Mouse (Mus musculus) right cerebral cortex, postnatal 10 days (tissue): ENCODE data around the gene Gm2022.
"Not testable (repeated sequence)": the region's sequence is repeated elsewhere in the genome, so short reads cannot be mapped to it uniquely, and the experiment has no call there.

ENCODE experiments used
- DNase-seq, 2 experiments: peaks; one replicate each; pipeline ENCODE4 v3.0.0; 2021; ENCODE audit warnings: low spot score in 2 of 2

Gm2022 gene

DNA sequence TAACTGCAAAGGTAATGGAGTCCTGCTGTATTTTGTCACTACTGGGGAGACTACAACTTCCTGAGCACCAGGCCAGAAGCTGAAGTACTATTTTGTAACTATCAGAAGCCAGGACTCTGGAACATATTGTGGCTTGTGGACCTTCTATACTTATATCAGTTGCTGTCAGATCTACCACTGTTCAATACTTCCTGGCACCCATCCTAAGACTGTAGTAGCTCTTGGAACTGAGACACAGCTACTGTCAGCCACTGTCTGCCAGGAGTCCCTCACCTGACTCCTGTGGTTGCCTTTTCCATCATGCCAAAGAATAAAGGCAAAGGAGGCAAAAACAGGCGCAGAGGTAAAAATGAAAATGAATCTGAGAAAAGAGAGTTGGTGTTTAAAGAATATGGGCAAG, at the start of gene Gm2022:
Gene Gm2022, plus strand, starts transcription at position 301 of the 400 bp plus-strand sequence.
- not testable (repeated sequence) for DNase-seq

GRCm38 (mm10) chr12:87850657-87851056, 44.5 kb upstream of the Gm2022 start:
- DNase-seq: not testable (repeated sequence)

GRCm38 (mm10) chr12:87856067-87856466, 39.1 kb upstream of the Gm2022 start:
- DNase-seq: not testable (repeated sequence)

GRCm38 (mm10) chr12:87861740-87862692, 33.2 kb upstream of the Gm2022 start:
- DNase-seq: peak in 1 of 2 experiments; percentile 22

GRCm38 (mm10) chr12:87863638-87864037, 31.5 kb upstream of the Gm2022 start:
- DNase-seq: not testable (repeated sequence)

- DNase-seq: not testable (repeated sequence)
Measured at GRCm38 (mm10) chr12:87864048-87864447, 31.1 kb upstream of the Gm2022 start.

GRCm38 (mm10) chr12:87873772-87874171, 21.4 kb upstream of the Gm2022 start, which contains the start of gene Gm2016:
TSS of gene Gm2016 (plus strand) at chr12:87874072.
- DNase-seq: not testable (repeated sequence)

DNA sequence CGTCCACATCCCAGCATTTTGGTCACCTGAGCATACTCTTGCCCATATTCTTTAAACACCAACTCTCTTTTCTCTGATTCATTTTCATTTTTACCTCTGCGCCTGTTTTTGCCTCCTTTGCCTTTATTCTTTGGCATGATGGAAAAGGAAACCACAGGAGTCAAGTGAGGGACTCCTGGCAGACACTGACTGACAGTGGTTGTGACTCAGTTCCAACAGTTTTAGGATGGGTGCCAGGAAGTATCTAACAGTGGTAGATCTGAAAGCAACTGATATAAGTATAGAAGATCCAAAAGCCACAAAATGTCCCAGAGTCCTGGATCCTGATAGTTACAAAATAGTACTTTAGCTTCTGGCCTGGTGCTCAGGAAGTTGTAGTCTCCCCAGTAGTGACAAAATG, 24.6 kb downstream of the Gm2022 start, which contains the start of gene Gm2035:
Gene Gm2035, minus strand, starts transcription at position 137 of the 400 bp plus-strand sequence.
- not testable (repeated sequence) for DNase-seq
